Mouse (Mus musculus): ENCODE data around the gene Pdlim7.

Pdlim7 gene

DNA sequence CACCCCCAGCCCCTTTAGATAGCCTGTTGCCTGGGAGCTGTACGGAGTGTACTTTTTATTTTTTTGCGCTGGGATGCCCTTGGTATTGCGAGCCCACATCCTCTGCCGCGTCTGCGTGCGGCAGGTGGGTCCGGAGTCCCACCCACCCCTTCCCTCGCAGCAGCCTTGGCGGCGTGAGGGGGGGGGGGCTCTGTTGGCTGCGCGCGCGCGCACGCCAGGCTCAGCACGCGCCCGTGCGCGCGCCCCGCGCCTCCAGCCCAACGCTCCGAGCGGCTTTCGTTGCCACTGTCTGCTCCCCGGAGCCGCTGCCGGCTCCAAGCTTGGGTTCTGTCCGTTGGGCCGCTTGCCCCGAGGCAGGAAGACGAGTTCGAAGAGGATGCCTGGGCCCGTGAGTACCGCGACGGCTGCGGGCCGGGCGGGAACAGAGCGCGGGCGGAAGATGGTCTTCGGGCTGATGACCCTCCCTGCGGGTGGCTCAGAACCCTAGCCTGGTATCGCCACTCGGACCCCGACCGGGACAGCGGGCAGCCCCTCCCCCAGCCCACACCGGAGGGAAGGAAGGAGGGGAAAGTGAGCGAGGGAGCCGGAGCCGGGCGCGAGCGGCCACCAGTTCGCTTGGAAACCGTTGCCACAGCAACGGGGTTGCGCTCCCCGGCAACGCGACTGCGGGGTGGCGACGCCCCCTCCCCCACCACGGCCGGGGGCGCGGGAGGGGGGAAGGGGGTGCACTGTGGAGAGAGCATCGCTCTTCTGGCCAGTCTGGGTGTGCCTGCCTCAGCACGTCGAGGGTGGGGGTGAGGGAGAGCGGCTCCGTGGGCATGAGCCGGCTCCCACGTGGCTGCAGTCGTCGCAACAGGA is 49.2 kb downstream of the Pdlim7 start, which contains the start of gene Prr7:
Prr7 (plus strand) TSS at position 241 of the 858 bp plus-strand sequence.
- peak; percentile 82 to 84 for DNase-seq

DNA sequence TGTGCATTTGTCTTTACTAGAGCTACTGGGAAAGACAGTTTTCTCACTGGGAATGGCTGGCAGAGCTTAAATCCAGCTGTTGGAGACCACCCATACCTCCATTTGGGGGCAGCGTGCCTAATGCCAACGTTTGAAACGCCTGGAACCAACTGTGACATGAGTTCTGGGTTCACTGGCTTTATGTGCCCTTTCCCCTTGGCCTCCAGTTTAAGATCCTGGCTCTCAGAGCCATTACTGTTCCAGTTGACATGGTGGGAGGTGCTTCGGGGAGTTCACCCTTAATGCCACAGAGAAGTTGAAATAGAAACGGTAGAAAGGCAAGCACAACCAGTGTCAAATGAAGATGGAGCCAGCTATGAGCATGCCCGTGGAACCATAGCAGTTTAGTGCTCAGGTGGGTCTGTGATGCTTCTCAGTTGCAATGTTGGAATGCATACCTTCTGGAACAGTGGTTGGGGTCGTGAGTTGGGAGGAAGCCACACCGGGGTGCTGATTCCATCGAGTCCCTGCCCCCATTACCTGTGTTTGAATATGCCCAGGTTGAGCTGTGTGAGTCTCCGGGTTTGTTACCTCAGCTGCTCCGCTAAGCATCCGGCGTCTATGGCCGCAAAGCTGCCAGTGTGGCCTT is 50.0 kb downstream of the Pdlim7 start:
- DNase-seq = no peak

GRCm38 (mm10) chr13:55462965-55463364 is 50.5 kb downstream of the Pdlim7 start:
- DNase-seq = peak in 1 of 2 experiments; percentile 11

DNA sequence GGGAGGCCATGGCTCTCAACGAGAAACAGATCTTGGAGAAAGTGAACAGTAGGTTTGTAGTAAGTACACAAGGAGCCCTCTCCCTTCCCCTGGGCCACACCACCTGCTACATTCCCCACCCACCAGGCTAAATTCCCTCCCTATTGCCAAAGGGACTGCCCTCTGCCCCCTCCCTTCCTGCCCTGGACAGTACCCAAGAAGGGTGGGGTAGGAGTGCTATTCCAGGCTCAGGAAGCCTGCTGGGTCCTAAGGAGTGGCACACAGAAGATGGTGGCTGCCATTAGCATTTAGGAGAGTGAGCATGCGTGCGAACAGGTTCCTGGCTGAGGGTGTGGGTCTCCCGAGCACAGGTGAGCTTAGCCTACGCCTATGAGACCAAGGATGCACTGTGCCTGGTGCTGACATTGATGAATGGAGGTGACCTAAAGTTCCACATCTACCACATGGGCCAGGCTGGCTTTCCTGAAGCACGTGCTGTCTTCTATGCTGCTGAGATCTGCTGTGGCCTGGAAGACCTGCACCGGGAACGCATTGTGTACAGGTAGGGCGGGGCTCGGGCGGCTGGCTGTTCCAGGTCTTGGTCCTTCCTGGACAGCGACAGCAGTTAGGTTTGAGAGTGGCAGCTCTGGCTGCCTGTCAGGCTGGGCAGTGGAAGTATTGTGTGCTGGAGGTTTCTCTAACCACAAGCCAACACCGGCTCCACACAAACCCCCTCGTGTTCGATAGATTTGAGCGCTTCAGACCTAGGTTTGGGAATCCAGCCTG is 61.5 kb downstream of the Pdlim7 start:
- DNase-seq = peak; percentile 53 to 57

DNA sequence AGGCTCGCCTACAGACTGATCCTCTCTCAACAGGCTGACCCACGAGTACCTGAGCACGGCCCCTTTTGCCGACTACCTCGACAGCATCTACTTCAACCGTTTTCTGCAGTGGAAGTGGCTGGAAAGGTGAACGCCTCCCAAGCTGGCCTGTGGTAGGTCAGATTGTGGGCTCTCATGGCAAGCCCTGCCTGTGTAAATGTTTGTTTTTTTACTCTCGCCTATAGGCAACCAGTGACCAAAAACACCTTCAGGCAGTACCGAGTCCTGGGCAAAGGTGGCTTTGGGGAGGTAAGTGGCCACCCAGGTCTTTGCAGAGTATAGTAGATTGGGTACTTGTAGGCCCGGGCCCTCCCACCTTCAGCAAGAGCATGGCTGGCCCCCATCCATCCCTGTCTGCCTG is 62.2 kb downstream of the Pdlim7 start:
- DNase-seq = peak in 1 of 2 experiments; percentile 18

DNA sequence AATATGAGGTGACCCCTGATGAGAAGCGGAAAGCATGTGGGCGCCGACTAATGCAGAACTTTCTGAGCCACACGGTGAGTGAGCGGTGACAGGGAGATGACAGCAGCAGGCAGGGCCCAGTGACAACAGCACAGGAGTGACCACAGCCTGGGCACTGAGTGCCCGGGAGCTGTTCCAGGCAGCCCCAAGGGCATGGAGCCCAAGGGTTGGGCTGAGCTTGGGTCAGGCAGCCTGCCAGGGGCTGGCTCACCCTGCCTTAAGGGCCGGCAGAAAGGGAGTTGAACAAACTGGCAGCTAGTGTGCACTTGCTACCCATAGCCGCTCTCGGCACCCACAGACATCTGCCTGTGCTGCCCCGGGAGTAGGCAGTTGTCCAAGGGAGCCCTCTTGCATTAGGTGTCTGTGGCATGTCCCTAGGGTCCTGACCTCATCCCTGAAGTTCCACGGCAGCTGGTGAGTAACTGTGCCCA is 62.9 kb downstream of the Pdlim7 start:
- peak; percentile 72 to 85 for DNase-seq

- peak in 1 of 2 experiments; percentile 15 for DNase-seq
Observed at GRCm38 (mm10) chr13:55449679-55450441, 63.6 kb downstream of the Pdlim7 start.

DNA sequence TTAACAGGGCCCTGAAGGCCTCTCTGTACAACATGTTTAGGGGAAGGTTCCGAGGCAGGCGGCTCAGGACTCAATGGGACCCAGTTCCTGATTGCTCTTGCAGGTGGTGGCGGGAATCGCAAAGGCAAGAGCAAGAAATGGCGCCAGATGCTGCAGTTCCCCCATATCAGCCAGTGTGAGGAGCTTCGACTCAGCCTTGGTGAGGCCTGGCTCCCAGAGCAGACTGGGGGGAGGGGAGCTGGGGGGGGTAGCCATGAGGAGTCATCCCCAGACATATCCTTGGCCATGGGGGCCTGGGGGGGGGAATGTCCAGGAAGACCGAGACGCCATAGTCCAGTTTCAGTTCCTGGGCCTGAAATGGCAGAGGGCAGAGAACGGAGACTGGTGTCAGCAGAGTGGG is 64.3 kb downstream of the Pdlim7 start:
- peak in 1 of 2 experiments; percentile 19 for DNase-seq

DNA sequence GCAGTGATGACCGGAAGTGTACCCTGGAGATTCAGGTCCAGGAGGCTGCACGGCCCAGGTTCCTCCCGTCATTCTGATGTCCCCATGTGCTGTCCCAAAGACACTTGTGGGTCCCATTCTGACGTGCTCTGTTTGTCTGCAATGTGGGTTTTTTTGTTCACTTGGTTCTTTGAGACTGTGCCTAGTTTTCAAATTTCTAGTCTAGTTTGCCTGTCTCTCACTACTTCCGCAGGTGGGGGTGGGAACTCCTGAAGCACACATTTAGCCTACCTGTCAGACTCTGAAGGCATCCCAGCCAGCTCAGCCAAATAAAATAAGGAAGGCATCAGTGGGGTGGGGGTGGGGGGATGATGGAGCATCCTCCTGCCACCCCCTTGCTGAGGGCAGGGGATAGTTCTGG is 65.3 kb downstream of the Pdlim7 start:
- DNase-seq = no peak

DNA sequence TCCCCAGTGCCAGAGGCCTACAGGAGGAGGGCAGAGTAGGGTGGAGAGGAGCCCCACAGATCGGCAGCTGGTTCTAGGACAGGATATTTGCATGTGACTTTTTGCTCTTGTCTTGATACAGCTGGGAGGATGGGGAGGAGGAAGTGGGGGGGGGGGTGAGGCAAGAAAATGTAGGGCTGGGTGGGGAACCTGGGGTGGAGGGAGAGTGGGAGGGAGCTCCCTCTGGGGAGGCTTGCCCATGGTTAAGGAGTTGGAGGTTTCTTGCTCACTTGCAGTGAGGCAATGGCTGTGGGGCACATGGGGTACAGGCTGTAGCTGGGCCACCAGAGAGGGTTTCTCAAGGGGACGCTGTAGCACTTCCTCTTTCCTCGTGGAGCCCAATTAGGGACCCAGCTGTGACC is 65.9 kb downstream of the Pdlim7 start:
- DNase-seq = no peak

GRCm38 (mm10) chr13:55446483-55447105 is 66.9 kb downstream of the Pdlim7 start:
- DNase-seq = no peak
